Mouse (Mus musculus) lung, postnatal 0 days (tissue): ENCODE measurements at regions not wholly inside any gene's neighbourhood (a gene's known extent, or its start where the extent isn't known, plus 50 kb on each side); places are given as distances from the start of the nearest gene placed in this dataset.

Experiments used
- ATAC-seq: fragments of 200-750 bp; cut with Nextera tagmentation; 2 replicates; pipeline ENCODE4 v1.8.0; 2017; ENCODE audit warnings: moderate library complexity
- DNase-seq: peaks from one replicate; pipeline ENCODE4 v3.0.0-alpha.2; 2016; ENCODE audit warnings: low spot score
- H3K27ac ChIP-seq: fragments of 300-500 bp; sonication (generic); 2 replicates; pipeline ENCODE4 v1.5.1; 2014; ENCODE audit warnings: antibody characterized with exemption, mild to moderate bottlenecking, low read length, mixed read lengths
- H3K27me3 ChIP-seq: fragments of 300-500 bp; sonication (generic); replicated peaks from 2 replicates; pipeline ENCODE4 v1.6.1; 2014; ENCODE audit warnings: low read length, mixed read lengths; ENCODE audit not compliant: insufficient read depth
- H3K36me3 ChIP-seq: fragments of 300-500 bp; sonication (generic); 2 replicates; pipeline ENCODE4 v1.6.1; 2014; ENCODE audit warnings: low read length, mixed read lengths; ENCODE audit not compliant: insufficient read depth
- H3K4me1 ChIP-seq: fragments of 300-500 bp; sonication (generic); 2 replicates; pipeline ENCODE4 v1.6.1; 2014; ENCODE audit warnings: antibody characterized with exemption, low read depth, low read length, mixed read lengths; ENCODE audit not compliant: insufficient read depth
- H3K4me2 ChIP-seq: fragments of 300-500 bp; sonication (generic); replicated peaks from 2 replicates; pipeline ENCODE4 v1.6.1; 2014; ENCODE audit warnings: low read depth, mild to moderate bottlenecking, low read length, moderate library complexity, mixed read lengths
- H3K4me3 ChIP-seq: fragments of 300-500 bp; sonication (generic); 2 replicates; pipeline ENCODE4 v1.5.1; 2014; ENCODE audit warnings: low read depth, low read length
- H3K9ac ChIP-seq: fragments of 300-500 bp; sonication (generic); replicated peaks from 2 replicates; pipeline ENCODE4 v1.6.1; 2014; ENCODE audit warnings: low read depth, mild to moderate bottlenecking
- H3K9me3 ChIP-seq: fragments of 300-500 bp; sonication (generic); 2 replicates; pipeline ENCODE4 v1.6.1; 2016; ENCODE audit warnings: low read length, mixed read lengths
- CTCF ChIP-seq: IDR thresholded peaks from 2 replicates; pipeline ENCODE4 v1.5.1; 2016; ENCODE audit warnings: antibody characterized with exemption, mild to moderate bottlenecking
- EP300 ChIP-seq: IDR thresholded peaks from 2 replicates; pipeline ENCODE4 v1.6.1; 2016; ENCODE audit warnings: antibody characterized with exemption, mild to moderate bottlenecking, control low read depth
- WGBS: fragments of 180-500 bp; shearing (Covaris S2); extraction: QIAGEN DNeasy Blood & Tissue Kit; methylation state at CpG from one replicate; pipeline ENCODE4 v1.1.7; 2014; 5-methylcytosine and 5-hydroxymethylcytosine counted together

DNA sequence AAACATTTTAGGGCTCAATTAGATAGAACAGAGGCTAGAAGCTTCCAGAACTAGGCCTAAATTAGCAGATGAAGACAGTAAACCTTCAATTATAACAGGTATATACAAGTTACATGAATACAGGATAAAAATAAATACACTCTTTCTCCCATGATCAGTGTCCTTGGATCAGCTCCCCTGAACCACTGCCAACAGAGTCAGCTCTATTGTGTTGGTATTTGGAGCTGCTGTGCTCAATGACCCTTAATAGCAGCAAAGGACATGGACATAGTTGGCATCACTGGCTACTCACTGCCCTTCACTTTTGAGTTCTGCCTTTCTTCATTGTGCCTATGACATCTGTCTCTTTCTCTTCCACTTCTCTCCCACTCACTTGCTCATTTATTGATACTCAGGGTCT is 639.1 kb upstream of the 4921530L21Rik start:
- H3K9ac ChIP-seq: no peak overlapping the region
- no peak for DNase-seq
- H3K4me1 ChIP-seq: no peaks in the 10 kb centered on the region
- no peaks in the 10 kb centered on the region for H3K36me3 ChIP-seq
- H3K27me3 ChIP-seq: no peaks in the 10 kb centered on the region
- no peak for ATAC-seq
- no peaks in the 10 kb centered on the region for H3K9me3 ChIP-seq
- H3K4me2 ChIP-seq: no peak overlapping the region
- no peak overlapping the region for H3K27ac ChIP-seq
- H3K4me3 ChIP-seq: no peak overlapping the region
- TF ChIP-seq CTCF (no peak), EP300 (no peak)

- no peaks in the 10 kb centered on the region for H3K27me3 ChIP-seq
- no peak overlapping the region for H3K4me2 ChIP-seq
- DNase-seq (no peak), ATAC-seq (no peak)
- WGBS: 59% methylated on average over 2 of the region's 2 CpGs
- no peaks in the 10 kb centered on the region for H3K9me3 ChIP-seq
- H3K4me3 ChIP-seq: no peak overlapping the region
- no peak overlapping the region for H3K9ac ChIP-seq
- H3K36me3 ChIP-seq: no peaks in the 10 kb centered on the region
- TF ChIP-seq CTCF: no peak
- TF ChIP-seq EP300: no peak
- H3K27ac ChIP-seq: no peak overlapping the region
- no peaks in the 10 kb centered on the region for H3K4me1 ChIP-seq
These were observed 632.2 kb upstream of the 4921530L21Rik start for GRCm38 (mm10) chr14:95248859-95249258.

GRCm38 (mm10) chr14:95256110-95256509 is 624.9 kb upstream of the 4921530L21Rik start:
- Histone ChIP-seq H3K4me1 (no peaks in the 10 kb centered on the region), H3K4me3 (no peak overlapping the region), H3K4me2 (no peak overlapping the region), H3K9ac (no peak overlapping the region), H3K27me3 (no peaks in the 10 kb centered on the region), H3K36me3 (no peaks in the 10 kb centered on the region), H3K27ac (no peak overlapping the region), H3K9me3 (no peaks in the 10 kb centered on the region)
- WGBS: 70% methylated on average over 4 of the region's 4 CpGs
- TF ChIP-seq CTCF: no peak
- no peak for TF ChIP-seq EP300
- peak; percentile 38; the same call in 1 of the 2 replicates for ATAC-seq
- DNase-seq: peak; percentile 32

- TF ChIP-seq EP300 (no peak), CTCF (no peak)
- Histone ChIP-seq H3K27ac (no peak overlapping the region), H3K9ac (no peak overlapping the region), H3K4me2 (no peak overlapping the region), H3K9me3 (no peaks in the 10 kb centered on the region), H3K36me3 (no peaks in the 10 kb centered on the region), H3K4me1 (no peaks in the 10 kb centered on the region), H3K27me3 (no peaks in the 10 kb centered on the region), H3K4me3 (no peak overlapping the region)
- DNase-seq: no peak
- ATAC-seq: no peak
- 70% methylated on average over 1 of the region's 1 CpGs for WGBS
These were observed 599.6 kb upstream of the 4921530L21Rik start for GRCm38 (mm10) chr14:95281431-95281830.

GRCm38 (mm10) chr14:95282016-95282415 is 599.0 kb upstream of the 4921530L21Rik start:
- H3K4me3 ChIP-seq: no peak overlapping the region
- no peak overlapping the region for H3K4me2 ChIP-seq
- no peak overlapping the region for H3K9ac ChIP-seq
- no peaks in the 10 kb centered on the region for H3K36me3 ChIP-seq
- H3K27me3 ChIP-seq: no peaks in the 10 kb centered on the region
- TF ChIP-seq CTCF (no peak), EP300 (no peak)
- 71% methylated on average over 1 of the region's 1 CpGs for WGBS
- ATAC-seq: no peak
- H3K27ac ChIP-seq: no peak overlapping the region
- no peak for DNase-seq
- H3K4me1 ChIP-seq: no peaks in the 10 kb centered on the region
- H3K9me3 ChIP-seq: no peaks in the 10 kb centered on the region

- no peak for DNase-seq
- no peak overlapping the region for H3K4me2 ChIP-seq
- no peaks in the 10 kb centered on the region for H3K36me3 ChIP-seq
- no peaks in the 10 kb centered on the region for H3K27me3 ChIP-seq
- H3K9ac ChIP-seq: no peak overlapping the region
- 85% methylated on average over 2 of the region's 2 CpGs for WGBS
- H3K9me3 ChIP-seq: no peaks in the 10 kb centered on the region
- TF ChIP-seq EP300 (no peak), CTCF (no peak)
- H3K4me3 ChIP-seq: no peak overlapping the region
- H3K4me1 ChIP-seq: no peaks in the 10 kb centered on the region
- H3K27ac ChIP-seq: no peak overlapping the region
- ATAC-seq: no peak
These were observed 566.7 kb upstream of the 4921530L21Rik start for GRCm38 (mm10) chr14:95314134-95314924.

GRCm38 (mm10) chr14:95356968-95357367 is 524.1 kb upstream of the 4921530L21Rik start:
- DNase-seq (no peak), ATAC-seq (no peak)
- Histone ChIP-seq H3K4me2 (no peak overlapping the region), H3K27ac (no peak overlapping the region), H3K9me3 (no peaks in the 10 kb centered on the region), H3K4me1 (no peaks in the 10 kb centered on the region), H3K36me3 (no peaks in the 10 kb centered on the region), H3K4me3 (no peak overlapping the region), H3K9ac (no peak overlapping the region), H3K27me3 (no peaks in the 10 kb centered on the region)
- TF ChIP-seq CTCF (no peak), EP300 (no peak)
- WGBS: 61% methylated on average over 10 of the region's 10 CpGs
